Mouse (Mus musculus) neural tube, embryonic 14.5 days (tissue): ENCODE data around the gene Dexi. TPM values are rescaled to one million over a fixed set of nuclear protein-coding genes. Genes with fewer than 3 reads are reported as not detected.

Source experiments
- ATAC-seq: fragments of 200-750 bp; cut with Nextera tagmentation; 2 replicates; pipeline ENCODE4 v1.8.0; 2017; ENCODE audit warnings: low read depth, mild to moderate bottlenecking, moderate TSS enrichment, moderate library complexity
- H3K27ac ChIP-seq: fragments of 300-500 bp; sonication (generic); 2 replicates; pipeline ENCODE4 v1.5.1; 2014; ENCODE audit warnings: low read depth, mild to moderate bottlenecking, control low read depth, low read length, moderate library complexity, mixed read lengths
- H3K27me3 ChIP-seq: fragments of 300-500 bp; sonication (generic); 2 replicates; pipeline ENCODE4 v1.6.1; 2014; ENCODE audit warnings: low read length; ENCODE audit not compliant: control insufficient read depth, insufficient read depth
- H3K36me3 ChIP-seq: fragments of 300-500 bp; sonication (generic); 2 replicates; pipeline ENCODE4 v1.6.1; 2014; ENCODE audit warnings: low read length, mixed read lengths; ENCODE audit not compliant: control insufficient read depth, insufficient read depth
- H3K4me1 ChIP-seq: fragments of 300-500 bp; sonication (generic); 2 replicates; pipeline ENCODE4 v1.6.1; 2014; ENCODE audit warnings: low read length; ENCODE audit not compliant: control insufficient read depth, insufficient read depth
- H3K4me2 ChIP-seq: fragments of 300-500 bp; sonication (generic); 2 replicates; pipeline ENCODE4 v1.6.1; 2014; ENCODE audit warnings: mild to moderate bottlenecking, low read depth, low read length, control low read depth
- H3K4me3 ChIP-seq: fragments of 300-500 bp; sonication (generic); 2 replicates; pipeline ENCODE4 v1.5.1; 2014; ENCODE audit warnings: low read depth, low read length, control low read depth, mixed read lengths
- H3K9ac ChIP-seq: fragments of 300-500 bp; sonication (generic); replicated peaks from 2 replicates; pipeline ENCODE4 v1.6.1; 2014; ENCODE audit warnings: low read depth, mild to moderate bottlenecking, control low read depth, low read length, mixed read lengths
- H3K9me3 ChIP-seq: fragments of 300-500 bp; sonication (generic); 2 replicates; pipeline ENCODE4 v1.6.1; 2016; ENCODE audit warnings: low read length; ENCODE audit not compliant: control insufficient read depth
- WGBS: fragments of 180-500 bp; shearing (Covaris S2); extraction: QIAGEN DNeasy Blood & Tissue Kit; methylation state at CpG from one replicate; pipeline ENCODE4 v1.1.7; 2014; 5-methylcytosine and 5-hydroxymethylcytosine counted together
- polyA plus RNA-seq: library from polyadenylated mRNA; unstranded; fragments of >200 nt; fragmentation: Nextera tagmentation; extraction: Ambion mirVana; gene quantifications from 2 replicates; pipeline ENCODE4 v1.2.1, GENCODE M21; 2014

Gene Dexi
- polyA plus RNA-seq, 1 experiment from 2014 or later: 26.9 TPM

DNA sequence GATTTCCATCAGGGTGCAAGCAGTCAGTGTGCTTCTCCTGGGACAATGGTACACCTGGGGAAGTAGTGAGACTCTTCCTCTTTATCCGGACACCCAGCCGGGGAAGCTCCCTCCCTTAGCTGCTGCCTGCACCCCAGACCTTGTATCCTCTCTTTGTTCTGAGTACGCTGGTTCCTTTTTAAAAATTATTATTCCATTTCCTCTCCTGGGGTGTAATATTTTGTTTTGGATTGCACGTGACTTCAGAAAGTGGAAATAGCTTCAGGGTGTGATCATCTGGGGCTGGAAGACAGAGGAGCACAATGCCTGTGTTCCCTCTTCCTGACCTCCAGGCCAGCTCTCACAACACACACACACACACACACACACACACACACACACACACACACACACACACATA lies 60.5 kb downstream of the Dexi start:
- Histone ChIP-seq H3K4me2 (no peak overlapping the region), H3K27me3 (no peaks in the 10 kb centered on the region), H3K9me3 (no peaks in the 10 kb centered on the region), H3K4me1 (no peaks in the 10 kb centered on the region), H3K9ac (no peak overlapping the region), H3K27ac (no peak overlapping the region), H3K4me3 (no peak overlapping the region), H3K36me3 (no peaks in the 10 kb centered on the region)
- 64% methylated on average over 4 of the region's 4 CpGs for WGBS
- ATAC-seq: no peak

DNA sequence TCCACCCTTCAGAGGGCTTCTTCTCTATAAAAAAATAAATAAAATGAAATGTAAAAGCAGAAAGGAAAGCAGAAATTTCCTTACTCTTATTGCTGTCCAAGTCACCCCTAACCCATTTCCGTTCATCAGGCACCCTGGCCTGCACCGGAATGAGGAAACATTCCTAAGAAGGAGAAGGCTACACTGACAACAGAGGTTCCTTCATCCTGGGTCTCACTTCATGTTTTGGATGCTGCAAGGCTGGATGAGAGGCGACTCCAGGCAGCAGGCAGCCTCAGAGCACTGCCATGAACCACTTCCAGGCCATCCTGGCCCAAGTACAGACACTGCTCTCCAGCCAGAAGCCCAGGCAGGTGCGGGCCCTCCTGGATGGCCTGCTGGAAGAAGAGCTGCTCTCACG lies 63.0 kb downstream of the Dexi start, which contains the start of gene Ciita:
Gene Ciita, plus strand, starts transcription at position 203 of the 400 bp plus-strand sequence.
- Histone ChIP-seq H3K27me3 (no peaks in the 10 kb centered on the region), H3K36me3 (no peaks in the 10 kb centered on the region), H3K4me2 (no peak within 1 kb of the TSS), H3K9ac (no peak within 1 kb of the TSS), H3K9me3 (no peaks in the 10 kb centered on the region), H3K27ac (no peak within 1 kb of the TSS), H3K4me1 (no peaks in the 10 kb centered on the region), H3K4me3 (no peak within 1 kb of the TSS)
- ATAC-seq: no peak
- WGBS: 83% methylated on average over 5 of the region's 5 CpGs

DNA sequence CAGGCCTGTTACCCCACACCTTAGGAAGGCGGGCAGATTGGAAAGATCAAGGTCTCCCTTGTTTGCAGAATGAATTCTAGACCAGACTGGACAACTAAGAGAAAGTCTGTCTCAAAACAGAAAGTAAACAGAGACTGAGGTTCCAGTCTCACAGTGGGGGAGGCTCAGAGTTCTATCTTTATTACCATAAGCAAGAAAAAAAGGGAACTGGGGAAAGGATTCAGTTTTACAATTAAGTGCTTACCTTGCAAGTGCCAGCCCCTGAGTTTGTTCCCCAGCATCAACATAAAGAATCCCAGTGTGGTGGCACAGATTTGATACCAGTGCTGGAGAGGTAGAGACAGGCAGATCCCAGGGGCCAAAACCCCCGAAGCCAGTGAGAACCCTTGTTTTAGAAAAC lies 66.9 kb downstream of the Dexi start:
- ATAC-seq: no peak
- no peak overlapping the region for H3K9ac ChIP-seq
- H3K4me3 ChIP-seq: no peak overlapping the region
- H3K4me1 ChIP-seq: no peaks in the 10 kb centered on the region
- 81% methylated on average over 2 of the region's 2 CpGs for WGBS
- no peaks in the 10 kb centered on the region for H3K27me3 ChIP-seq
- no peaks in the 10 kb centered on the region for H3K36me3 ChIP-seq
- H3K4me2 ChIP-seq: no peak overlapping the region
- H3K27ac ChIP-seq: no peak overlapping the region
- no peaks in the 10 kb centered on the region for H3K9me3 ChIP-seq

DNA sequence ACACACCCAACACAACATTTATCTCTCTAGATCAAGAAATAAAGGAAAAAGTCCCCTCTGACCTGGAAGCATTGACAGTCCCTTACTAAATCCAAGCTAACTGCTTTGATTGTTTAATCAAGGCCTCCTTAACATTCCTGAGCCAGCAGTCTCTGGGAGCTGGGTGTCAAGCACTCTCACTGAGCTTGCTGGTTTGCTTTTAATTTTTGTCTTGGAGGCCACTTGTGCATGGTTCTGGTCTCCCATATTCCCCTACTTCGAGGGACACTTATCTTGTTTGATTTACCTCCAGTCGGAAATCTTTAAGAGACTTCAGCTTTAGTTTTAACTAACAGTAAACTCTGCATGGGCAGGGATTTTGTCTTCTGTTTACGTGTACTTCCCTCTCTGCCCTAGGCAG lies 67.9 kb downstream of the Dexi start:
- WGBS: 80% methylated on average over 3 of the region's 3 CpGs
- no peak overlapping the region for H3K27ac ChIP-seq
- H3K9ac ChIP-seq: no peak overlapping the region
- H3K4me1 ChIP-seq: no peaks in the 10 kb centered on the region
- H3K36me3 ChIP-seq: no peaks in the 10 kb centered on the region
- H3K9me3 ChIP-seq: no peaks in the 10 kb centered on the region
- no peaks in the 10 kb centered on the region for H3K27me3 ChIP-seq
- no peak for ATAC-seq
- H3K4me3 ChIP-seq: no peak overlapping the region
- H3K4me2 ChIP-seq: no peak overlapping the region

DNA sequence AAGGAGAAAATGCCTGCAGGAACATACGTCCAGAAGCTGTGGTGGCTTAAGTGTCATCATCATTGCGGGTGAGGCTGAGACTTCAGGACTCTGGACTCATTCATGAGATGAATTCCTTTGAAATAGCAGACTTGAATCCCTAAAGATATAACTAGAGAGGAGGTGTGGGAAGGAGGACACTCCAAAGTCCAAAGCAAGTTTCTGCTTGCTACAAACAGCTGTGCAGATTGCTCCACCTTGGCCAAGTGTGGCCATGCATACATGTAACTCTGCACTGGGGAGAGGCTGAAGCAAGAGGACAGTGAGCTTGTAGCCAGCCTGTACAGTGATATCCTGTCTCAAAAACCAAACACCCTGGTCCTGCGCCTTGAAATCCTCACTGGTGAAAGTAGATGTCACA lies 70.9 kb downstream of the Dexi start:
- WGBS: 91% methylated on average over 3 of the region's 3 CpGs
- no peak overlapping the region for H3K4me3 ChIP-seq
- no peak overlapping the region for H3K4me2 ChIP-seq
- no peak for ATAC-seq
- no peak overlapping the region for H3K27ac ChIP-seq
- no peaks in the 10 kb centered on the region for H3K4me1 ChIP-seq
- no peaks in the 10 kb centered on the region for H3K9me3 ChIP-seq
- H3K27me3 ChIP-seq: no peaks in the 10 kb centered on the region
- no peak overlapping the region for H3K9ac ChIP-seq
- H3K36me3 ChIP-seq: no peaks in the 10 kb centered on the region

DNA sequence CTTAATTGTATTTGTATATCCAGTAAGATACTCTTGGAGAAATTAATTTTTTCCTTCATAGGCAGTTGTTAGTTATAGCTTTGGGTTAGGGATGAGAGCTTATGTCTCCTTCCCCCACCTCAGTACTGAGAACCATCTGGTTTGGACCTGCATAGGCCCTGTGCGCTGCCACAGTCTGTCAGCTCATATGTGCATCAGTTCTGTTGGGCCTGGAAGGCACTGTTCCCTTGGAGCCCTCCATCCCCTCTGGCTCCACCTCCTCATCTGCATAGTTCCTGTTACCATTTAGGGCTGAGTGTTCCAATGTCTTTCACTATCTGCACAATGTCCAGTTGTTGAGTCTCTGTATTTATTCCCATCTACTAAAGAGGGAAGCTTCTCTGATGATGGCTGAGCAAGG lies 74.7 kb downstream of the Dexi start:
- ATAC-seq: no peak
- Histone ChIP-seq H3K9ac (no peak overlapping the region), H3K27me3 (no peaks in the 10 kb centered on the region), H3K27ac (no peak overlapping the region), H3K4me3 (no peak overlapping the region), H3K9me3 (no peaks in the 10 kb centered on the region), H3K36me3 (no peaks in the 10 kb centered on the region), H3K4me2 (no peak overlapping the region), H3K4me1 (no peaks in the 10 kb centered on the region)
- WGBS: 89% methylated on average over 1 of the region's 1 CpGs

DNA sequence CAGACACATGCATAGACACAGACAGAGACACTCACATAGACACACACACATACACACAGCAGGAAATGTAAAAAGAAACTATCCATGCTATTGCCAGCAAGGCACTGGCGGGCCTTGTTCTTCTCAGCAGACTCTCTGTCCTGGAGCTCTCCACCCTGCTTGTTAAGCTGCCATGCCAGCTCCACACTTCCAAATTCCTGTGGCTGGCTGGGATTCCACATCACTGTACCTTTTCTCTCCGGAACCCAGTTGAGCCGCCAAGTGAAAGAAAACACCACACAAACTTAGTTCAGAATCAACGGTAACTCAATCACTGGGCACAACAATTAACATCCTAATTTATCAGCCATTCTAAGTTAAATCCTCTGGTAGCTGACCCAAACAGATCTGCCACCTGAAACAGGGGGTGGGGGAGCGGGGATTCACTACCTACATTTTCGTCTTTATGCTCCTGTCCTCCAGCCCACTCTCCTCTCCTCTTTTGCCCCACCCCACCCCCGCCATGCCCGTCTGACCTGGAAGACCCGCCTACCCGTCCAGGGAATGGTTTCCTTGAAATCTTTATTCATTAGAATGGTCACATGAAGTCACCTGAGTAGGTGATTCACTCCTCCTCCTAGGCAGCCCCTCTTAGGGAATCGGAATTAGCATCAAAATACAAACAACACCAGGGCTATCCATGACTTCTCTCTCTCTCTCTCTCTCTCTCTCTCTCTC lies 75.3 kb downstream of the Dexi start:
- 45% methylated on average over 11 of the region's 11 CpGs for WGBS
- no peaks in the 10 kb centered on the region for H3K27me3 ChIP-seq
- no peak overlapping the region for H3K4me2 ChIP-seq
- H3K4me1 ChIP-seq: no peaks in the 10 kb centered on the region
- ATAC-seq: no peak
- H3K9ac ChIP-seq: no peak overlapping the region
- no peak overlapping the region for H3K27ac ChIP-seq
- no peaks in the 10 kb centered on the region for H3K9me3 ChIP-seq
- H3K36me3 ChIP-seq: no peaks in the 10 kb centered on the region
- H3K4me3 ChIP-seq: no peak overlapping the region

DNA sequence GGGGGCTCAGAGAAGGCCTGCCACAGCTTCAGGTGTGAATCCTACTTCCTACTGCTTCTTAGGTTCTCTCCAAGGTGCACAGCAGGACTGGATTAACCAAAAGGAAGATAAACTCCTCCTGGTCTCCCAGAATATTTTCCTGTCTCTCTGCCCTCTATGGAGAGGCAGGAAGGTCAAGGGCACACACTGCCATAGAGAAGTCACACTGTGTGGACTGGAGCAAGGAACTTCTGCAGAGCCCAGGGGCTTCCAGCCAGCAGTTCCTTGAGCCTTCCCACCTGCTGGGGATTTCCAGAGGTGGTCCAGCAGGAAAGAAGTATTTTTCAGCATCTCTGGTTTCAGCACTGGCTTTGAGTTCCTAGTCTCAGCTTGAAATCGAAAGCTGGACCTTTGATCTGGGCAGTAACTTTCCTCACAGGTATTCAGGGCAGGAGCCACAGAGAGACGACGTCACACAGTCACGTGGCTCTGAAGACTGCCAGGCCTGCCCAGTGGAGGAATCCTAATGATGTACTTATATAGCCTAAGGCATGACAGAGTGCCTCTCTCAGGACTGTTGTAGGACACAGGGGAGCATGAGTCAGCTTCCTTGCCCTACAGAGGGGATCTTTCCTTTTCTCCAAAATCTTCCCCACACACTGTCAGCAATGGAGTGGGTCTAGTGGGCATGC lies 77.7 kb downstream of the Dexi start:
- WGBS: 27% methylated on average over 4 of the region's 4 CpGs

DNA sequence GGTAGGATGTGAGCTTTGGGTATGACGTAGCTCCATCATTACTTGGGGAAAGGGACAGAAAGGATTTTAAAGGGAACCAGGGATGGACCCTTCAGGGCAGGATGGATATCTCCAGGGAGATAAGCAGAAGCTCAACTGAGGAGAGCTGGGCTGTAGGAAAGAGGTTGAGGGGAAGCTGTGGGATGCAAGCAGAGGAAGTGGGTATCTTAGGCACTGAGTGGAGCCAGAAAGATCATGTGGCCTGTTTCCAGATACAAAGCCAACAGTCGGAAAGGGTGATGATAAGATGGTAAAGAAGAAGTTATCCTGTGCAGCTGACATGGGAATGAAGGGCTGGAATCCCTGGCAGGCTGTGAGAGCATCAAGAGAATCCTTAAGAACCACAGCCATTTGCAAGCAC lies 81.7 kb downstream of the Dexi start:
- no peaks in the 10 kb centered on the region for H3K9me3 ChIP-seq
- no peaks in the 10 kb centered on the region for H3K27me3 ChIP-seq
- H3K4me2 ChIP-seq: no peak overlapping the region
- no peak overlapping the region for H3K27ac ChIP-seq
- no peaks in the 10 kb centered on the region for H3K4me1 ChIP-seq
- H3K4me3 ChIP-seq: no peak overlapping the region
- 87% methylated on average over 2 of the region's 2 CpGs for WGBS
- ATAC-seq: no peak
- H3K36me3 ChIP-seq: no peaks in the 10 kb centered on the region
- no peak overlapping the region for H3K9ac ChIP-seq

More for the DNA sequence above, 77.7 kb downstream of the Dexi start:
- no peaks in the 10 kb centered on the region for H3K36me3 ChIP-seq
- no peak overlapping the region for H3K4me3 ChIP-seq
- no peaks in the 10 kb centered on the region for H3K27me3 ChIP-seq
- H3K9ac ChIP-seq: no peak overlapping the region
- H3K9me3 ChIP-seq: no peaks in the 10 kb centered on the region
- ATAC-seq: no peak
- no peaks in the 10 kb centered on the region for H3K4me1 ChIP-seq
- no peak overlapping the region for H3K4me2 ChIP-seq
- H3K27ac ChIP-seq: no peak overlapping the region
